Mouse (Mus musculus) testis, adult 2 months (tissue): Measurements from ENCODE around the gene Mapk8.

Experiments
- CTCF ChIP-seq: fragments of 200-500 bp; IDR thresholded peaks from 2 replicates; pipeline ENCODE4 v1.5.1; 2012; ENCODE audit warnings: low read depth, mild to moderate bottlenecking, inconsistent platforms, low read length, moderate library complexity; ENCODE audit not compliant: control insufficient read depth, insufficient read depth, insufficient replicate concordance
- POLR2A ChIP-seq: fragments of 200-500 bp; IDR thresholded peaks from 2 replicates; pipeline ENCODE4 v1.6.1; 2012; ENCODE audit warnings: low read depth, mild to moderate bottlenecking, inconsistent platforms, low read length, moderate library complexity; ENCODE audit not compliant: control insufficient read depth

DNA sequence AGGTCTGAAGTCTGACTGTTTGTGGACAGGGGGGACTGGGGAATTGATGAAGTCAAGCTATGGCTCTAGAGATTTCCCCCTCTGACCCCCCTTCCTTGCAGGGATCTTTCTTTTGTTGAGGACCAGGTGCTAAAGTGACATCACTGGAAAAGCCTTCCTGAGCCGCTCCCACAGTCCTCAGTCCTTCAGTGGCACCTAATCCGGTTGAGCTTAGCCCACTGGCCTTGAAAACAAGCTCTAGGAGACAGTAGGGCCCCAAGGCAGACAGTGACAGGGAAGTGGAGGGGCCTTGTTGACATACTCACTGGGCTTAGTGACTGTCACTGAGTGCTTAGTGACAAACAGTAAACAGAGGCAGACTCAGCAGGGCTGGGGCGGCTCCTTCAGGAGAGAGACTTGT, 24.4 kb upstream of the Mapk8 start, which contains the start of gene Frmpd2:
- no peak for TF ChIP-seq CTCF
- TF ChIP-seq POLR2A, result no peak
